Mouse (Mus musculus): ENCODE measurements at regions not wholly inside any gene's neighbourhood (a gene's known extent, or its start where the extent isn't known, plus 50 kb on each side); places are given as distances from the start of the nearest gene placed in this dataset.

- no peak for TF ChIP-seq NRF1 (IDR thresholded peaks at IDR 0.05; ENCODE audit: low read depth, low read length)
- no peak for TF ChIP-seq MEF2A (IDR thresholded peaks at IDR 0.05; ENCODE audit: borderline replicate concordance, low read depth, low read length)
- no peak for TF ChIP-seq CTCF (conservative IDR thresholded peaks at IDR 0.05 in 1 of 2, IDR thresholded peaks at IDR 0.05 in 1 of 2; ENCODE audit: low read depth in 2 of 2, low read length in 2 of 2)
- no peak for TF ChIP-seq POLR2AphosphoS2 (IDR thresholded peaks at IDR 0.05; ENCODE audit: low read depth, low read length)
- TF ChIP-seq EP300 (IDR thresholded peaks at IDR 0.05; ENCODE audit: low read length), result no peak
- no peak for TF ChIP-seq SMC3 (IDR thresholded peaks at IDR 0.05; ENCODE audit: low read depth, low read length)
- no peak for TF ChIP-seq UBTF (IDR thresholded peaks at IDR 0.05; ENCODE audit: low read depth, low read length)
Observed at GRCm38 (mm10) chr2:72874533-72874932, 105.7 kb downstream of the Sp3 start.
